Mouse (Mus musculus) frontal cortex, postnatal 36 days (tissue): ENCODE measurements around the gene Bst2.

Experiments
- DNase-seq, 2 experiments: peaks; one replicate each; pipeline ENCODE4 v3.0.0; 2022; ENCODE audit warnings: low spot score in 2 of 2

Gene Bst2

GRCm38 (mm10) chr8:71485142-71486135 lies 51.8 kb downstream of the Bst2 start, which contains the start of gene Ano8:
Gene Ano8, minus strand, starts transcription at chr8:71485963.
- DNase-seq = peak; percentile 86 to 88

GRCm38 (mm10) chr8:71484736-71485135 lies 52.5 kb downstream of the Bst2 start:
- DNase-seq = no peak
